Mouse (Mus musculus): ENCODE measurements around the gene Bcl6.
A peak's percentile ranks its signal among the peaks of the same experiment; 100 is the strongest.

Bcl6 gene

DNA sequence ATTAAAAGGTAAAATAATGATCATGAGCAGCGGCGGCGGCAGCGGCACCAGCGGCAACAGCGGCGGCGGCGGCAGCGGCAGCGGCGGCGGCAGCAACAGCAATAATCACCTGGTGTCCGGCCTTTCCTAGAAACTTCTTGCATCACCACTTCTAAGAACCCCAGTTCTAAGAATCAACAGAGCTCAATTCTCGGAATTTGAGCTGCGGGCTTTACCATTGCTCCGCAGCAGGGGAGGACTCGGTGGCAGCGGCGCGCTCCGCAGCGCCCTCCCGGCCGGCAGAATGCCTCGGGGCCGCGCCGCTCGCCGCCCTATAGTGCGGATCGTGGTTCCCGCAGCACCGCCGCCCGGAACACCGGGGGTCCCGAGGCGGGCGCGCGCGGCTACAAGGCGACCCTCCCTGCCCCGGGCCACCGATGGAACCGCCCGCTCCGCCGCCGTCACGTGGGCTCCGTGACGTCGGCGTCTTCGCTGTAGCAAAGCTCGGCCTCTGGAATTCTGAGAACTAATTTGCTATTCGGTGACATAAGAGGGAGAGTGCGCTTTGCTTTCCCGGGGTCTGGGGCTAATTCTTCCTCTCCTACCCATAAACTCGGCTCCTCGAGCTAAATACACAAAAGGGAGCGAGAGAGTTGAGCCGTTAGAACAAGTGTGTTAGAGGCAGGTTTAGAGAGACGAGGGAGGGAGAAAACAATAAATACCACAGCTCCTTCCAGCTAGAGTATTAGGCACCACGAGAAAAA, at the start of gene Bcl6, which contains the start of gene Gm37419:
Gene Bcl6 (minus strand): TSS at position 387 of the 743 bp plus-strand sequence.
Gene Gm37419 (plus strand): TSS at position 17 of the 743 bp plus-strand sequence.
- peak; percentile 86 for DNase-seq (ENCODE audit: extremely low spot score)

DNA sequence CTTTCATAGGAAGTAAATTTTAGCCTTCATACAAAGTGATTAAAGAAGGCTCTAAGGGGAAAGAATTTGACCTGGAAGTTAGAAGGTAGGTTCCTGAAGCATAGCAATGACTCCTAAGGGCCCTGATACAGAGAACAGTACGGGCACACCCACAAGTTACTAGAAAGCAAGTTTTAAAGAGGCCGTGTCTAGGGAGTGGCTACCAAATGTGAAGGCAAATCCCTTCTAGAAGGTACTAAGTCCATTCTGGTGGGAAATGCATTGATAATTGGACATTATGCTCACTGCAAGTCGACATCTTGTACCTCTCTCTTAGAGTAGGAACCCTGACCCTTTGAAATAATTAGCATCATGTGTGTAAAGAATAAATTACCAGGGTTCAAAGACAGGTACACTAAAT, 47.7 kb upstream of the Bcl6 start:
- DNase-seq (ENCODE audit: extremely low spot score), result no peak

DNA sequence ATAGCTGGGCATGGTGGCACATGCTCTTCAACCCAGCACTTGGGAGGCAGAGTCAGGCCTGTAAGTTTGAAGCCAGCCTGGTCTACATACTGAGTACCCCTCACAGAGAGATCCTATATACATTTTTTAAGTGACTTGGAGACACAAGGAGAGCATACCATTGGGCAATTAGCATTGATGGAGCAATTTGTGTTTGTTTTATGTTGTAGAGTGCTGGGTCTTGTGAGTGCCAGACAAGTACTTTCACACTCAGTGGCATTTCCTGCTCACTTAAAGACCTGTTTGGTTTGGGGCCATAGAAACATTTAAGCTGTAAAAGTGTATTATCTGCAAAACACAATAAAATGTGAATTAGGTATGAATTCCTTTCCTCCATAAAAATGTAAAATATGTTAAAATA, 47.1 kb upstream of the Bcl6 start:
- DNase-seq (ENCODE audit: extremely low spot score), result no peak

DNA sequence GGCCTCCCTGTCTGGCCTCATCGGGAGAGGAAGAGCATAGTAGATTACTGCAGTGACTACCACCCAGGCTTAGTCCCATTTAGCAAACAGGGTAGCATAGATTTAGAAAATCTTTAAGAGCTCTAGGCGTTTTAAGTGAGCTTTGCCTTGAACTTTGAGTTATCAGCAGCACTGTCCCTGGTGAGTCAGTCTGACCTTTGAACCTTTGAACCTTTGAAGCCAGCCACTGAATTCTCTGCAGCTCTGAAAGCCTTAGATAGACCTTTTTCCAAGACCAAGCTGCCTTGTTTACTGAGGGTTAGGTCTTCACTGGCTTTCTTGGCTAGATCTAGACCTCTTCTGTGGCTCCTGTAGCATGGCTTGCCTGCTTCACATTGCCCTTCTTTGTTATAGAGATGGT, 45.8 kb upstream of the Bcl6 start:
- DNase-seq (ENCODE audit: extremely low spot score), result no peak

GRCm38 (mm10) chr16:24033259-24033658, 44.6 kb upstream of the Bcl6 start:
- DNase-seq (ENCODE audit: extremely low spot score), result no peak

GRCm38 (mm10) chr16:24029965-24030672, 41.5 kb upstream of the Bcl6 start:
- DNase-seq (ENCODE audit: extremely low spot score), result no peak

DNA sequence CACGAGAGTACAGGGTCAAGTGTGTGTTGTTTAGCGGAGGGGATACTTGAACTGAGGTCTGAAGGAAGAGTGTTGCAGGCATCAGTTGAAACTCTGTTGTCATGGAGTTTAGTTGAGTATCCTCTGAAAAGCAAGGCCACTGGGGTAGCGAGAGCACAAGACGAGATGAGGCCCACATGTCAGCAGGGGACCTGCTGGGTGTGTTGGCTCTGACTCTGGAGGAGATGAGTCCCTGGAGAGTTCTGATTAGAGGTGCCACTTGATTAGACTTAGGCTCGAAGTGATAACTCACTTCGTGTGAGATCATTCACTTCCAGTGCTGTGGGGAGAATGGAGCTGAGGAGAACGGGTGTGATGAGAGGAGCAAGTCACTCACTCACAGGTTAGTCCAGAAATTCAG, 36.8 kb upstream of the Bcl6 start:
- DNase-seq (ENCODE audit: extremely low spot score), result no peak

GRCm38 (mm10) chr16:24022605-24023004, 34.0 kb upstream of the Bcl6 start:
- no peak for DNase-seq (ENCODE audit: extremely low spot score)

- DNase-seq (ENCODE audit: extremely low spot score), result no peak
These were observed 33.1 kb upstream of the Bcl6 start for GRCm38 (mm10) chr16:24021722-24022121.

GRCm38 (mm10) chr16:24016742-24017141, 28.1 kb upstream of the Bcl6 start:
- no peak for DNase-seq (ENCODE audit: extremely low spot score)

GRCm38 (mm10) chr16:24016273-24016672, 27.6 kb upstream of the Bcl6 start:
- no peak for DNase-seq (ENCODE audit: extremely low spot score)

- DNase-seq (ENCODE audit: extremely low spot score), result no peak
These were observed 25.7 kb upstream of the Bcl6 start for GRCm38 (mm10) chr16:24014378-24014777.

DNA sequence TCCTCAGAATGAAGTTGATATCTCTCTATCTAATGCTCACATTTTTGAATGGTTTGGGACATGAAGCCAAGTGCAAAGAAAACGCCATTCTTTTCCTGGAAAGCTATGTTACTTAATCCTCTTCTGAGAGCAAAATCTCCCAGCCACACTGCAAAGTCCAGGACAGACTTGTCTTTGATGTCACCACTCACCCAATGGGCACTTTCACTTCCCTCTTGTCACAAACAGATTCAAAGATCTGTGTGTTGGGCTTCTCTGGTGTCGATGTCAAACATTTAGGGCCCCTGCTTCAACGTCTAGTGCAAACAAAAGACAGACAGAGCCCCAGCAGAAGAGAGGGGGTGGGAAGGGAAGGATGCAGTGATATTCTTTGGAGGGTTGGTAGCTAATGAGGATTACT, 23.4 kb upstream of the Bcl6 start:
- no peak for DNase-seq (ENCODE audit: extremely low spot score)

- no peak for DNase-seq (ENCODE audit: extremely low spot score)
These were observed 22.7 kb upstream of the Bcl6 start for GRCm38 (mm10) chr16:24011306-24011705.

DNA sequence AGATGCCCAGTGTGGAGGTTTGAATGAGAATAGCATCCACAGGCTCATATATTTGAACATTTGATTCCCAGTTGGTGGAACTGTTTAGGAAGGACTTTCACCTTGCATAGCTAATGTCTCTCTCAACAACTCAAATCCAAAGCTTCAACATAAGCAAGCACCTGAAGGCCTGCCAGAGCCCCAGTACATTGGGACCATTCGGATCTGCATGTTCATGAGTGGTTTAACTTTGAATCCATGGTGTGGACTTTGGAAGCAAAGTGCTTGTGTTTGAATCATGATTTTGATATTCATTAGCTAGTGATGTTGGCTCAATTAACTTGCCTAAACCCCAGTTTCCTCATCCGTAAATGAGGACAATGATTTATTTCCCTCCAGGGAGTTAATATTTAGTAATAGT, 21.2 kb upstream of the Bcl6 start:
- no peak for DNase-seq (ENCODE audit: extremely low spot score)

DNA sequence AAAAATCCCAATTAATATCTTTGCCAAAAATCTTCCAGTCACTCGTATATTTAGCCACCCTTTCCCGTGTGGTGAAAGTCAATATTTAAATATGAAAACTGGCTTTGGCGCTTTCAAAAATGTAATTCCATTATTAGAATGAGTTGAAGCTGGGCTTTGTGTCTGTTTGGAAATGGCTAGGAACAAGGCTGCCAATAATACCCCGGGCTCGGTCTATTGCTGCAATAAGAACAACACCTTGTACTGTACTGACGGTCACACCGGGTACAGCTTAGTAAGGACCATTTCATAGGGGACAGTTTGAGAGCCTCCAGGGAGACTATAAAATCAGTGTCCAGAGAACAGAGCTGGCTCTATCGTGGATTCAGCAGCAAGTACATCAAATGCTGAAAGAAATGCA, 17.3 kb upstream of the Bcl6 start:
- DNase-seq (ENCODE audit: extremely low spot score), result no peak

GRCm38 (mm10) chr16:23997912-23998311, 9.3 kb upstream of the Bcl6 start:
- no peak for DNase-seq (ENCODE audit: extremely low spot score)

DNA sequence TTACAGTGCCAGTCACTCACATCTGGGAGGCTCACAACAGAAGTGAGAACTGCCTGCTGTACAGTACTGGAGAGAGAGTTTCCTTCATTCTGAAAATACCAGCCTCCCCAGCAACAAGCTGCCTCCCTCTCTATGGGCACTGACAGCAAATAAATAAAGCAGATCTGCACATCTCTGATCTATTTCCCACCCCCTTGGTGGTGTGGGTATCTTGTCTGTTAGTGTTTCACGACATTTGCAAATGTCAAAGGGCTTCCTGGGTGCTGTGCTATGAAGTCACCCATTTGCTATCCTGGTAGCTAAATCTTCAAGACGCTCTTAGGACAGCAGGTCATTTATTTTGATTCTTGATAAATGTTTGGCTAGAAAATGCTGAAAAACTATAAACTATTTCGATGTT, 8.6 kb upstream of the Bcl6 start:
- DNase-seq (ENCODE audit: extremely low spot score), result no peak

- DNase-seq (ENCODE audit: extremely low spot score), result no peak
These were observed 7.7 kb upstream of the Bcl6 start for GRCm38 (mm10) chr16:23996342-23996741.

GRCm38 (mm10) chr16:23993351-23994321, 5.0 kb upstream of the Bcl6 start:
- DNase-seq (ENCODE audit: extremely low spot score), result no peak

DNA sequence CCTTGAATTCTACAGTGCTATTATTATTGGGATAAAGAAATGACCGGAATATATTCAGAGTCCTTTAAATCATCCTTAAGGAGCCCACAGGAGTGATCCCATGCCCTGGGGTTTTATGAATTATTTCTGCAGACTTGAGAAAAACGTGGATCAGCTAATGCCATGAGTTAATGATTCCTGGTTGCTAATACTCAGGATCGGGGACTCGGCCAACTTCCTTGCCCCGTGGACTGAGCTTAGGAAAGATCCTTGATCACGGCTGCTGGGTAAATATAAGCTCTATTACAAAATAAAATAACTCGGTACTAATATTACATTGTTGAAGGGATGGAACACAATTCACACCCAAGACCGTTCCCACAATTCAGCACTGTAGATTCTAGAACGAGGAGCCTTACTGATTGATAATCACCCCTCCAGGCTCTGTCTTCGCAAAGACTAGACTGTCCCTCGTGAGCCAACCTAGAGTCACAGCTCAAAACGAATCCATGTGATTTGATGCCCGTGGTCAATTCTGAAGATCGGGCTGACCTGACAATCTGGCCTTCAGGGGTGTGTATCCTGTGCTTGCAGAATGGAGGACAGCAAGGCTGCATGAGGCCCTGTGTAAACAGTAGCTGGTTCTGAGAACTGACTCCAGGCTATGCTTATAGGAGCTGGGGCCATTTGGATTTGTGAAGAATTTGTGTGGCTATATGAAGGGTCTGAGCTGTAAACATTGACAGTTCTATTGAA, 3.4 kb upstream of the Bcl6 start:
- DNase-seq (ENCODE audit: extremely low spot score), result no peak

Measured in embryo, embryonic 9.5 days (tissue).